Mouse (Mus musculus): ENCODE data around the gene Ccdc8. TPM values are rescaled to one million over a fixed set of nuclear protein-coding genes. Genes with fewer than 3 reads are reported as not detected.

Gene Ccdc8
- polyA plus RNA-seq, 1 experiment from 2014 or later, result 35.2 TPM

GRCm38 (mm10) chr7:16994400-16994799 is 1.9 kb downstream of the Ccdc8 start:
- Histone ChIP-seq H3K4me1 (replicated peaks) (peaks cover 61% of the 10 kb centered on the region), H3K27me3 (no peaks in the 10 kb centered on the region), H3K36me3 (peaks cover 43% of the 10 kb centered on the region), H3K9me3 (no peaks in the 10 kb centered on the region; the same call in 1 of the 2 replicates), H3K4me3 (replicated peaks) (peak overlapping the region; percentile 73), H3K9ac (replicated peaks) (peak overlapping the region; percentile 87), H3K4me2 (peak overlapping the region; percentile 89), H3K27ac (peak overlapping the region; percentile 89)
- WGBS, result 3% methylated on average over 20 of the region's 20 CpGs
- no peak for ATAC-seq (ENCODE audit: insufficient number of reproducible peaks, insufficient read depth, low FRiP score, low TSS enrichment, low read depth)

GRCm38 (mm10) chr7:16995345-16995744 is 2.8 kb downstream of the Ccdc8 start:
- WGBS, result 88% methylated on average over 4 of the region's 4 CpGs
- peak overlapping the region; percentile 73 for H3K4me3 ChIP-seq (replicated peaks)
- peaks cover 53% of the 10 kb centered on the region for H3K36me3 ChIP-seq
- H3K4me2 ChIP-seq, result peak overlapping the region; percentile 89
- peak overlapping the region; percentile 87 for H3K9ac ChIP-seq (replicated peaks)
- peak overlapping the region; percentile 89; the same call in 1 of the 2 replicates for H3K27ac ChIP-seq
- ATAC-seq (ENCODE audit: insufficient number of reproducible peaks, insufficient read depth, low FRiP score, low TSS enrichment, low read depth), result no peak
- no peaks in the 10 kb centered on the region for H3K9me3 ChIP-seq
- peaks cover 58% of the 10 kb centered on the region for H3K4me1 ChIP-seq (replicated peaks)
- no peaks in the 10 kb centered on the region for H3K27me3 ChIP-seq

- 79% methylated on average over 4 of the region's 4 CpGs for WGBS
- no peak overlapping the region for H3K9ac ChIP-seq (replicated peaks)
- H3K36me3 ChIP-seq, result peaks cover 84% of the 10 kb centered on the region
- no peaks in the 10 kb centered on the region for H3K27me3 ChIP-seq
- H3K4me1 ChIP-seq (replicated peaks), result peaks cover 31% of the 10 kb centered on the region
- no peak overlapping the region for H3K27ac ChIP-seq
- H3K9me3 ChIP-seq, result no peaks in the 10 kb centered on the region
- ATAC-seq (ENCODE audit: insufficient number of reproducible peaks, insufficient read depth, low FRiP score, low TSS enrichment, low read depth), result no peak
- H3K4me2 ChIP-seq, result no peak overlapping the region
- H3K4me3 ChIP-seq (replicated peaks), result no peak overlapping the region
Observed at GRCm38 (mm10) chr7:16999233-16999632, 6.7 kb downstream of the Ccdc8 start.

- H3K9me3 ChIP-seq, result no peaks in the 10 kb centered on the region
- H3K27ac ChIP-seq, result no peak overlapping the region
- H3K36me3 ChIP-seq, result peaks cover 88% of the 10 kb centered on the region
- no peak overlapping the region for H3K9ac ChIP-seq (replicated peaks)
- no peak overlapping the region for H3K4me3 ChIP-seq (replicated peaks)
- 26% methylated on average over 4 of the region's 4 CpGs for WGBS
- peaks cover 30% of the 10 kb centered on the region for H3K4me1 ChIP-seq (replicated peaks)
- H3K27me3 ChIP-seq, result no peaks in the 10 kb centered on the region
- no peak for ATAC-seq (ENCODE audit: insufficient number of reproducible peaks, insufficient read depth, low FRiP score, low TSS enrichment, low read depth)
- H3K4me2 ChIP-seq, result no peak overlapping the region
Observed at GRCm38 (mm10) chr7:16999650-17000049, 7.1 kb downstream of the Ccdc8 start.

GRCm38 (mm10) chr7:17002375-17003195 is 10.1 kb downstream of the Ccdc8 start:
- Histone ChIP-seq H3K27ac (0 out of 2 replicates have a peak overlapping the region, but pooled peaks have one; percentile 12), H3K27me3 (no peaks in the 10 kb centered on the region), H3K36me3 (peaks cover 92% of the 10 kb centered on the region), H3K9ac (replicated peaks) (no peak overlapping the region), H3K9me3 (no peaks in the 10 kb centered on the region), H3K4me1 (replicated peaks) (peaks cover 2% of the 10 kb centered on the region; the same call in 1 of the 2 replicates), H3K4me3 (replicated peaks) (no peak overlapping the region), H3K4me2 (no peak overlapping the region)
- 9% methylated on average over 7 of the region's 7 CpGs for WGBS
- peak; percentile 57 for ATAC-seq (ENCODE audit: insufficient number of reproducible peaks, insufficient read depth, low FRiP score, low TSS enrichment, low read depth)

GRCm38 (mm10) chr7:17003230-17003960 is 10.9 kb downstream of the Ccdc8 start:
- 85% methylated on average over 7 of the region's 7 CpGs for WGBS
- H3K27me3 ChIP-seq, result no peaks in the 10 kb centered on the region
- no peaks in the 10 kb centered on the region for H3K4me1 ChIP-seq (replicated peaks)
- H3K27ac ChIP-seq, result no peak overlapping the region
- no peak overlapping the region for H3K9ac ChIP-seq (replicated peaks)
- ATAC-seq (ENCODE audit: insufficient number of reproducible peaks, insufficient read depth, low FRiP score, low TSS enrichment, low read depth), result no peak
- H3K9me3 ChIP-seq, result no peaks in the 10 kb centered on the region
- H3K4me3 ChIP-seq (replicated peaks), result no peak overlapping the region
- peaks cover 92% of the 10 kb centered on the region for H3K36me3 ChIP-seq
- H3K4me2 ChIP-seq, result no peak overlapping the region

- Histone ChIP-seq H3K4me3 (replicated peaks) (no peak overlapping the region), H3K4me2 (no peak overlapping the region), H3K36me3 (peaks cover 92% of the 10 kb centered on the region), H3K4me1 (replicated peaks) (no peaks in the 10 kb centered on the region), H3K27ac (peak overlapping the region; percentile 17; the same call in 1 of the 2 replicates), H3K27me3 (no peaks in the 10 kb centered on the region), H3K9ac (replicated peaks) (no peak overlapping the region), H3K9me3 (no peaks in the 10 kb centered on the region)
- WGBS, result 85% methylated on average over 7 of the region's 7 CpGs
- ATAC-seq (ENCODE audit: insufficient number of reproducible peaks, insufficient read depth, low FRiP score, low TSS enrichment, low read depth), result no peak
Observed at GRCm38 (mm10) chr7:17004716-17005115, 12.2 kb downstream of the Ccdc8 start.

GRCm38 (mm10) chr7:17007300-17007699 is 14.8 kb downstream of the Ccdc8 start:
- no peak overlapping the region for H3K4me3 ChIP-seq (replicated peaks)
- peaks cover 97% of the 10 kb centered on the region for H3K36me3 ChIP-seq
- H3K4me2 ChIP-seq, result no peak overlapping the region
- H3K27me3 ChIP-seq, result no peaks in the 10 kb centered on the region
- H3K9ac ChIP-seq (replicated peaks), result no peak overlapping the region
- no peak overlapping the region for H3K27ac ChIP-seq
- no peaks in the 10 kb centered on the region for H3K4me1 ChIP-seq (replicated peaks)
- no peaks in the 10 kb centered on the region for H3K9me3 ChIP-seq
- 84% methylated on average over 4 of the region's 4 CpGs for WGBS
- ATAC-seq (ENCODE audit: insufficient number of reproducible peaks, insufficient read depth, low FRiP score, low TSS enrichment, low read depth), result no peak

- 92% methylated on average over 16 of the region's 16 CpGs for WGBS
- Histone ChIP-seq H3K27me3 (no peaks in the 10 kb centered on the region), H3K36me3 (peaks cover 100% of the 10 kb centered on the region)
Observed at GRCm38 (mm10) chr7:17009326-17010009, 17.0 kb downstream of the Ccdc8 start.

GRCm38 (mm10) chr7:17010010-17010347 is 17.5 kb downstream of the Ccdc8 start:
- H3K4me3 ChIP-seq (replicated peaks), result no peak overlapping the region
- H3K4me1 ChIP-seq (replicated peaks), result no peaks in the 10 kb centered on the region
- WGBS, result 93% methylated on average over 5 of the region's 5 CpGs
- no peak for ATAC-seq (ENCODE audit: insufficient number of reproducible peaks, insufficient read depth, low FRiP score, low TSS enrichment, low read depth)
- no peak overlapping the region for H3K9ac ChIP-seq (replicated peaks)
- H3K4me2 ChIP-seq, result no peak overlapping the region
- H3K27me3 ChIP-seq, result no peaks in the 10 kb centered on the region
- no peak overlapping the region for H3K27ac ChIP-seq
- H3K9me3 ChIP-seq, result no peaks in the 10 kb centered on the region
- peaks cover 100% of the 10 kb centered on the region for H3K36me3 ChIP-seq

More at GRCm38 (mm10) chr7:17009326-17010009, 17.0 kb downstream of the Ccdc8 start:
- H3K27ac ChIP-seq, result no peak overlapping the region
- H3K9me3 ChIP-seq, result no peaks in the 10 kb centered on the region
- no peak overlapping the region for H3K4me3 ChIP-seq (replicated peaks)
- no peak for ATAC-seq (ENCODE audit: insufficient number of reproducible peaks, insufficient read depth, low FRiP score, low TSS enrichment, low read depth)
- H3K4me1 ChIP-seq (replicated peaks), result no peaks in the 10 kb centered on the region
- H3K4me2 ChIP-seq, result no peak overlapping the region
- H3K9ac ChIP-seq (replicated peaks), result no peak overlapping the region
